7 mouse cellular contexts compared by ENCODE assay signal in genomic region chr19:55332641-55333268, GRCm38 (mm10). TPM values are rescaled to one million over a fixed set of nuclear protein-coding genes. Genes with fewer than 3 reads are reported as not detected.
A peak's percentile ranks its signal among the peaks of the same experiment; 100 is the strongest.
DNase-seq lines count a peak whose midpoint lies in the region; ATAC-seq lines count a peak whose summit lies in the region.

No protein-coding gene starts in this region.

- DNase-seq in adipocyte (ENCODE audit: low spot score), result peak; percentile 90
- peak; percentile 84 for DNase-seq in embryo, embryonic 10 days (ENCODE audit: low spot score)
- peak; percentile 38 for DNase-seq in gastrocnemius, postnatal 10 days
- peak; percentile 19 to 81 for DNase-seq in left cerebral cortex, adult 9 months (ENCODE audit: low spot score in 2 of 2)
- DNase-seq in right cerebral cortex, postnatal 36 days (ENCODE audit: low spot score in 2 of 2), result peak; percentile 49 to 52

- peak; percentile 71 for ATAC-seq in inflammation-experienced regulatory T-cells, adult 6 months
- peak; percentile 99 for ATAC-seq in megakaryocyte progenitor cell, adult 5-6 weeks (replicated peaks; ENCODE audit: poor library complexity)

RNA-seq across cellular contexts. Expression of gene Vti1a, which starts 16.7 kb away (rescaled TPM):
- 10 to 100 TPM; 14.8 to 15.6 TPM for total RNA-seq in gastrocnemius, postnatal 10 days (2021)
- polyA plus RNA-seq in inflammation-experienced regulatory T-cells, adult 6 months (2017; shearing (Covaris generic)), result 10 to 100 TPM; 26.2 to 39.5 (median 34.4) TPM
- total RNA-seq in megakaryocyte progenitor cell, adult 5-6 weeks (2015), result 25.0 and 25.2 TPM in 2 replicates
- total RNA-seq in megakaryocyte progenitor cell, adult 5-6 weeks (2017), result 34.2 and 45.6 TPM in 2 replicates

RNA-seq across cellular contexts. Expression of gene Zdhhc6, which starts 16.9 kb away (rescaled TPM):
- total RNA-seq in gastrocnemius, postnatal 10 days (2021), result 10 to 100 TPM; 19.8 to 26.7 TPM
- 10 to 100 TPM; 59.2 to 70.5 (median 65.2) TPM for polyA plus RNA-seq in inflammation-experienced regulatory T-cells, adult 6 months (2017; shearing (Covaris generic))
- total RNA-seq in megakaryocyte progenitor cell, adult 5-6 weeks (2015), result 50.1 and 69.2 TPM in 2 replicates
- 58.0 and 64.9 TPM in 2 replicates for total RNA-seq in megakaryocyte progenitor cell, adult 5-6 weeks (2017)

Comparison
In these comparisons a context has a peak if more than half of its experiments do, and no peak if none do; other contexts are left out.
1. Peak in every context shown above with its lines: DNase-seq and ATAC-seq.
2. DNase-seq: peak in every context shown above with its lines; median percentile 90 in adipocyte; 84 in embryo, embryonic 10 days; 50 in right cerebral cortex, postnatal 36 days; 50 in left cerebral cortex, adult 9 months; 38 in gastrocnemius, postnatal 10 days.